Comparison of ENCODE assay signal across 12 mouse cellular contexts in the genomic region with DNA sequence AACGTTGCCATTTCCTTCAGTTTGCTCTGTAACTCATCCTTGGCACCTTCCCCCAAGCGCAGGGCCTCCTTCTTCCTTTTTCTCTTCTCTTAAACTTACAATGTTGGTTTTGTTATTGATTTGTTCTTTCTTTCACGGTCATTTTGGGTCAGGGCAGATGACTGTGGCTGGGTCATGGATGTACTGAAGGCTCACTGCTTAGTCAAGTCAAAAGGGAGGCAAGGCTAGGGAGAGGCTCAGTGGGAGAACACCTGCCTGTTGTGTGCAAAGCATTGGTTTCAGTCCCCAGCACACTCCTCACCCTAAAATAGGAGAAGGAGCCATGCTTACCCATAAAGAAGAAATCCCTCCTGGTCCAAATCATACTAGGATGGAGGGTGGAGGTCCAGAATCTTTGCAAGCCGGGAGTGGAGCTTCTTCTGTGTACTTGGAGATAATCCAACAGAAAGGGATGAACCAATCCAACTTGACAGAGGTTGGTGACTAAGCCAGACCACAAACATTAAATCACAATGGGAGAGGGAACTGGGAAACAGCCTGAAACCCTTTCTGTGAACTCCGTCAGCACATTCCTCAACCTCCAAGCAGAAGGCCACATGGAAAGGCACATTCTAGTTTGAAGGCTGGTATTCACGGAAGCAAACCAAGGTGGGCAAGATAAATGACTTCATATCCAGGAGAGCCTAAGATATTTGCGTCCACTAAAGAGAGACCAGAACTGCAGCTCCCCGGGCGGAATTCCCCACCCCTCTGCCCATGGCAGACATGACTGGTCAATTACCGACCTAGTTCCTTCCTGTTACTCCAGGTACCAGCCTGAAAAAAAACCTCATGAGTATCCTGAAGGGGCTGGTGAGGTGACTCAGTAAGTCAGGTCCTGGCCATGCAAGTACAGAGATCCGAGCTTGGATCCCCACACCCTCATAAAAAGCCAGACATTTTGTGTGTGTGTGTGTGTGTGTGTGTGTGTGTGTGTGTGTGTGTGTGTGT. TPM values are rescaled to one million over a fixed set of nuclear protein-coding genes. Genes with fewer than 3 reads are reported as not detected.
A peak's percentile ranks its signal among the peaks of the same experiment; 100 is the strongest.
DNase-seq lines count a peak whose midpoint lies in the region; ATAC-seq lines count a peak whose summit lies in the region.
"Had no signal": no experiment of that assay in that cellular context is flagged by ENCODE, and none has a peak within 500 bp of the region (broad histone marks: within the 10 kb centered on the region; RNA-seq: fewer than 3 reads in every experiment).

No protein-coding gene starts in this region.

- H3K36me3 ChIP-seq in lung, embryonic 16.5 days (ENCODE audit: control insufficient read depth, insufficient read depth, low read length), result no peaks in the 10 kb centered on the region
- H3K36me3 ChIP-seq: heart, embryonic 13.5 days; liver, embryonic 12.5 days; midbrain, embryonic 13.5 days had no signal

- WGBS in lung, embryonic 16.5 days, result 60% methylated on average over 11 of the region's 11 CpGs

- no peak overlapping the region for H3K4me2 ChIP-seq in lung, embryonic 16.5 days (ENCODE audit: low read depth, low read length)
- H3K4me2 ChIP-seq: heart, embryonic 13.5 days; liver, embryonic 12.5 days; midbrain, embryonic 13.5 days had no signal

- H3K4me3 ChIP-seq in lung, embryonic 16.5 days (ENCODE audit: low read length), result no peak overlapping the region
- H3K4me3 ChIP-seq: heart, embryonic 13.5 days; liver, embryonic 12.5 days; midbrain, embryonic 13.5 days had no signal

- intact Hi-C loops in left cerebral cortex, postnatal 4 days (cut with DNase I), result no loop called here

- ATAC-seq in lung, embryonic 16.5 days (ENCODE audit: low read depth), result peak; percentile 17; the same call in 1 of the 2 replicates
- peak; percentile 66 for ATAC-seq in megakaryocyte progenitor cell, adult 5-6 weeks (replicated peaks; ENCODE audit: poor library complexity)
- ATAC-seq: forebrain, embryonic 14.5 days; liver, embryonic 12.5 days; midbrain, embryonic 13.5 days had no signal

- H3K4me1 ChIP-seq in lung, embryonic 16.5 days (replicated peaks; ENCODE audit: control insufficient read depth, insufficient read depth, low read length), result peaks cover 2% of the 10 kb centered on the region; the same call in 1 of the 2 replicates
- H3K4me1 ChIP-seq: liver, embryonic 12.5 days had no signal

- no peaks in the 10 kb centered on the region for H3K27me3 ChIP-seq in lung, embryonic 16.5 days (ENCODE audit: control insufficient read depth, insufficient read depth, low read depth, low read length)
- H3K27me3 ChIP-seq: heart, embryonic 13.5 days; liver, embryonic 12.5 days; midbrain, embryonic 13.5 days had no signal

- H3K27ac ChIP-seq in lung, embryonic 16.5 days (ENCODE audit: low read length), result no peak overlapping the region
- H3K27ac ChIP-seq: heart, embryonic 13.5 days; liver, embryonic 12.5 days; midbrain, embryonic 13.5 days had no signal

- no peak overlapping the region for H3K9ac ChIP-seq in lung, embryonic 16.5 days (ENCODE audit: low read length)
- H3K9ac ChIP-seq: heart, embryonic 13.5 days; liver, embryonic 12.5 days; midbrain, embryonic 13.5 days had no signal

- DNase-seq in adrenal gland, adult 2 months, result peak; percentile 71
- DNase-seq in adrenal gland, postnatal 25 days, result no peak
- DNase-seq in lung, postnatal 14 days, result no peak
- DNase-seq in ZHBTc4 (ENCODE audit: low read depth, low spot score), result peak; percentile 59
- no peak for DNase-seq in frontal cortex, postnatal 25 days (ENCODE audit: low spot score in 2 of 2)
- DNase-seq in left cerebral cortex, postnatal 4 days, result no peak

- H3K9me3 ChIP-seq in lung, embryonic 16.5 days (ENCODE audit: control insufficient read depth, low read length), result no peaks in the 10 kb centered on the region
- H3K9me3 ChIP-seq: heart, embryonic 13.5 days; liver, embryonic 12.5 days; midbrain, embryonic 13.5 days had no signal

RNA-seq across cellular contexts. Expression of a gene that starts 11.9 kb away (rescaled TPM):
- total RNA-seq in adrenal gland, adult 2 months (2021), result 10 to 100 TPM; 76.4 to 95.5 TPM
- polyA plus RNA-seq in adrenal gland, adult 2 months (2012; rRNA removed), result 83.1 and 102 TPM in 2 replicates
- 78.7 and 81.6 TPM in 2 replicates for total RNA-seq in adrenal gland, postnatal 25 days (2021)
- polyA plus RNA-seq in lung, embryonic 16.5 days (2015; fragmentation: Nextera tagmentation; extraction: Ambion mirVana), result 95.9 and 116 TPM in 2 replicates
- 121 and 145 TPM in 2 replicates for total RNA-seq in megakaryocyte progenitor cell, adult 5-6 weeks (2015)
- 47.6 and 62.6 TPM in 2 replicates for total RNA-seq in megakaryocyte progenitor cell, adult 5-6 weeks (2017)
- 10 to 100 TPM; 83.3 to 85.0 TPM for total RNA-seq in left cerebral cortex, postnatal 4 days (2021)

RNA-seq across cellular contexts. Expression of a gene that starts 22.8 kb away (rescaled TPM):
- total RNA-seq in adrenal gland, adult 2 months (2021), result not detected
- polyA plus RNA-seq in adrenal gland, adult 2 months (2012; rRNA removed), result not detected in 2 replicates
- not detected in 2 replicates for total RNA-seq in adrenal gland, postnatal 25 days (2021)
- polyA plus RNA-seq in lung, embryonic 16.5 days (2015; fragmentation: Nextera tagmentation; extraction: Ambion mirVana), result 1.4 and 1.8 TPM in 2 replicates
- total RNA-seq in megakaryocyte progenitor cell, adult 5-6 weeks (2015), result not detected in 2 replicates
- not detected in 2 replicates for total RNA-seq in megakaryocyte progenitor cell, adult 5-6 weeks (2017)
- total RNA-seq in left cerebral cortex, postnatal 4 days (2021), result 1 to 10 TPM; 1.1 to 1.3 TPM
- polyA plus RNA-seq: heart, embryonic 13.5 days; liver, embryonic 12.5 days; midbrain, embryonic 13.5 days had no signal

Comparison
In these comparisons a context has a peak if more than half of its experiments do, and no peak if none do; other contexts are left out.
1. DNase-seq: peak in adrenal gland, adult 2 months (single experiment) and ZHBTc4 (single experiment); none in adrenal gland, postnatal 25 days (single experiment), lung, postnatal 14 days (single experiment), frontal cortex, postnatal 25 days (0 of 2) and left cerebral cortex, postnatal 4 days (single experiment).